Mouse (Mus musculus): ENCODE measurements around the gene Postn.

Postn gene

DNA sequence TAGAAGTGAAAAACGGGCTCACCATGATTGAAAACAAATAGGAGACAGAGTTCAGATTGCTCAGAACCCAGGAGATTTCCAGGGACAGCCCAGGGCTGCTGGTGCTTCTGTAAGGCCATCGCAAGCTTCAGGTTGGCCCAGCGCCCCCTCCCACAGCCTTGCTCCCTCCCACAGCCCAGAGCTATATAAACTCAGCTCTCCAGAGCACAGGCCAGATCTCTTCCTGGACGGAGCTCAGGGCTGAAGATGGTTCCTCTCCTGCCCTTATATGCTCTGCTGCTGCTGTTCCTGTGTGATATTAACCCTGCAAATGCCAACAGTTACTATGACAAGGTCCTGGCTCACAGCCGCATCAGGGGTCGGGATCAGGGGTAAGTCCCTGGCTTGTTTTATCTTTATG, at the start of gene Postn:
Gene Postn, plus strand, starts transcription at position 213 of the 400 bp plus-strand sequence.
- DNase-seq (ENCODE audit: extremely low spot score): no peak

DNA sequence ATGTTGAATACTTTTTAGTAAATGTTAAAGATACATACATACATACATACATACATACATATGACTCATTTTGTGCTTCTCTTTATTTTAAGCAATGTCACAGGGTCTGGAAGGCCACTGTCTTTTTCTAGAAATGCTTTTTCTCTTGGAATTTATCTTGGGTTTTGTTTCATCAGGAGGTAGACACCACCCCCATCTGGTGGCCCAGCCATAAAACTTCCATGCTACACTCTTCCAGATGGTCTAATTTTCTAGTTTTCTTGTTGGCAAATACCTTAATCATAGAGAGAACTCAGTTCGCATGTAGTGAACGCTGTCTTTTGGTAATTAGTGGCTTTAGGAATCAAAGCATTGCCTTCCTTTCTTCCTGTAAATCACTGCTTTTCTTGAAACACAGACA, 46.9 kb upstream of the Postn start:
- DNase-seq (ENCODE audit: extremely low spot score): no peak

DNA sequence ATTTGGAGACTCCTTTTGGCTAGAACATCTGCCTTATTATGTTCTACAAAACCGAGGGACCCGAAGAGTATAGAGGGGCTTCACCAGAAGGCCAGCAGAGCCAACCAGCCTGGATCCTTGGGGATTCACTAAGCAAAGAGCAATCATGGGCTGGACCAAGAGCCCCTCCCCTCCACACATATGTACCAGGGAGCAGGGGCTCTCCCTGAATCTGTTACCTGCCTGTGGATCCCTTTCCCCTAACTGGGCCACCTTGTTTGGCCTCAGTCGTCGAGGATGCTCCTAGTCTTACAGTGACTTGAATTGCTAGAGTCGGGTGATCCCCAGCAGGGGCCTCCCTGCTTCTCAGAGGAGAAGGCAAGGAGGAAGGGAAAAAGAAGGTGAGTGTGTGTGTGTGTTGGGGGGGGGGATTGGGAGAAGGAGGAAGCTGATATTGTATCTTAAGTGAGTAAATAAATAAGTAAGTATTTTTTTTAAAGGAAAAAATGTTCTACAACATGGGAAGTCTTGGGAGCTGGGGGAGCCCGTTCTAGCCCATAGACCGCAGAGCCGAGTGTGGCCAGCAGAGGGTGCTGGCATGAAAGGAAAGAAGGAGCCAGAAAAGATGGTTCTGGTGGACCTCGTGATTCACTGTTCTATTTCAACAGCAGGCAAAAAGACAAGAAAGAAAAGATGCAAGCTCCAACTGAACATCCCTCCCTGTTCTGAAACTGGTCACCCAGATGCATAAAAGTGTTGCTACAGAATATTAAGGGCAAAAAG, 7.8 kb upstream of the Postn start:
- DNase-seq (ENCODE audit: extremely low spot score): peak; percentile 68

DNA sequence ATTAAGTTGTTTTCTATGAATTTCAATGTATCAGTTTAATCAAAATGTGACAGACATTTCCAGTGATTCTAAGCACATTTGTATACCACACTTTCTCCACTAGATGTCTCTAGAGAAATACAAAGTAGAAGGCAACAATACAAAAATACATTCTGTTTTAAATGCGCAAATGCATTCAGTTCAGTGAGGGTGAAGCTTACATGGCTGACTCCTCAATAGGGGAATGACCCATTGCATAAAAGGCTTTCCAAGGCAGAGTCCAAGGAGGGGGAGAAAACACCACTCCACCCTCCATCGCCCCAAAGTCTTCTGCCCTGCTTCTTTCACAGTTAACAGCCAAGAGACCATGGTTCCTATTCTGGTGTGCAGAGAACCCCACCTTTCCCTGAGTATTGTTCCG, 3.3 kb upstream of the Postn start:
- peak; percentile 14 for DNase-seq (ENCODE audit: extremely low spot score)

DNA sequence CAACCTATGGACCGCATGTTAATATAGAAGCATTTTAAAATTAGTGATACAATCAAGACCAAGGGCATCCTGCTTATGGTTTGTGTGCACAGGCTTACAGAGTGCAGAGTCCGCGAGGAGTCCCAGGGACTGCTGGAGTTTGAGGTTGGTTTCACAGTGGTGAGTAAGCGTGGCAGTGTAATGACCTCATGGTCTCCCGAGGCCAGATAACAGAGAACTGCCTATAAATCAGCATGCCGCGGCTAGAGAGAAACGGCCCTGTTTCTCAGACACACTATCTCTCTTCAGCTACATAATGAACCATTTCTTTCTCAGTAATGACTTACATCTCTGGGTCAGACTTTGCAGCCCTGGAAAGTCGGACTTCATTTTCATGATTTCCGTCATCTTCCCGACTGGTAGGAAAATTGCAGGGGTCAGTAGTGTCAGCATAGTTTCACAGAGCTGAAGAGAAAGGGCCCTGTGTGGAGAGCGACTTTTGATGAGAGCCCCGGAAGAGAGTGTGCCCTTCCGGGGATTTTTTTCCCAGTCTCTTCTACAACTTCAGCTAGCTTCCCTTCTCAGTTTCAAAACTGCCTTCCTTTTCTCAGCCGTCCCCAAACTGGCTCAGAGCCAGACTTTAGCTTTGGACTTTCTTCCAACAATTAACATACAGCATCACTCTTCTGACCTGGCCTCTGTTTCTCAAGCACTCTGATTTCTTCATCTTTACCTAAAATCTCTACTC, 2.3 kb upstream of the Postn start:
- peak; percentile 28 for DNase-seq (ENCODE audit: extremely low spot score)

DNA sequence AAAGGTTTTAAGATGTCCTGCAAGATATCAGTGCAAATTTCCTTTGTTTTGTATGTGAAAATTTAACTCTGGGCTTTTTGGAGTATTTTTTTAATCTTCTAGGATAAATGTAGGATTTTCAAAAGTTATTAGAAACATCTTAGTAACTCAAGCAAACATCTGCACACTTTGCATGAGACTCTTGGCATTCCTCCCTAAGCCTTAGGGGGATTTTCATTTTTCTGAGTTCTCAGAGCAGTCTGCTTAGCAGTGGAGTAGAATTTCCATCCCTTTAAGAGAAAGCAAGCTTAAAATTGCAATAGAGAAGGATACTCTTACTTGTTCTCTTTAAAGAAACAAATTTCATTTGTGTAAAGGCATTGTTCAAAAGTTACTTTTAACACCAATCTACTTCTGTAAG, 747 bp downstream of the Postn start:
- no peak for DNase-seq (ENCODE audit: extremely low spot score)

DNA sequence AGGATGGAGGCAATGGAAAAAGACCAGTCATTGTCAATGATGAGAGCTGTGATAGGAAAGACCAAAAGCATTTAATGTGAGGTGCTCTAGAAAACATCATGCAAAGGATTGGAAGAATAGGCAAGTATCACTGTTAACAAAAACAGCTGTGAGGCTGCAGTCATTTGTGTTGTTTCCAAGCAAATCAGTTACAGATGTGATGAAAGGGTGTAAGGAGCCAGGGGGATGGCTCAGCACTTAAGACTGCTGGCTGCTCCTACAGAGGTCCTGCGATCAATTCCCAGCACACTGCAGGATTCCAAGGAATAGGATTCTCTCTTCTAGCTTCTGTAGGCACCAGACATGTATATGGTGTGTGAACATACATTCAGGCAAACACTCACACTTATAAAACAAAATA, 10.1 kb downstream of the Postn start:
- no peak for DNase-seq (ENCODE audit: extremely low spot score)

DNA sequence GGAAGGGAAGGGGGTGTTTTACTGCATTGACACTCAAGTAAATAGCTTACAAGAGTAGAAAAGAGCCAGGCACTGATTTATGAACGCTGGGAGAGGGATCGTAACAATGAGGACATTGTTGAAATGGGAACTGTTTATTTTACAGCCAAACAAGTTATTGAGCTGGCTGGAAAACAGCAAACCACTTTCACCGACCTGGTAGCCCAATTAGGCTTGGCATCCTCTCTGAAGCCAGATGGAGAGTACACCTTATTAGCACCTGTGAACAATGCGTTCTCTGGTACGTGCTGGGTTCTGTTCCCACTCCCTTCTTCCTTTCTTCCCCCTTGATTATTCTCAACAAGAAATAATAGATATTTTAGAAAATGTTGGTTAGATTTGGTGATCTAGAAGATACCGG, 11.7 kb downstream of the Postn start:
- DNase-seq (ENCODE audit: extremely low spot score): no peak

DNA sequence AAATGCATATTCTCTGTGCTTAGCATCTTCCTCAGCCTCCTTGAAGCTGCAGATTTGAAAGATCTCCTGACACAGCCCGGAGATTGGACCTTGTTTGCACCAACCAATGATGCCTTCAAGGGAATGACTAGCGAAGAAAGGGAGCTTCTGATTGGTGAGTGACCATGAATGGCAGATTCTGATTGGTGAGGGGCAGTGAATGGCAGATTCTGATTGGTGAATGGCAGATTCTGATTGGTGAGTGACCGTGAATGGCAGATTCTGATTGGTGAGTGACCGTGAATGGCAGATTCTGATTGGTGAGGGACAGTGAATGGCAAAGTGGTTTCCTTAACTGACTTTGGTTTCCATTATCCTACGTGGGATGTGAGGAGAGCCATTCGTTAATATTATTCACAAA, 15.1 kb downstream of the Postn start:
- no peak for DNase-seq (ENCODE audit: extremely low spot score)

DNA sequence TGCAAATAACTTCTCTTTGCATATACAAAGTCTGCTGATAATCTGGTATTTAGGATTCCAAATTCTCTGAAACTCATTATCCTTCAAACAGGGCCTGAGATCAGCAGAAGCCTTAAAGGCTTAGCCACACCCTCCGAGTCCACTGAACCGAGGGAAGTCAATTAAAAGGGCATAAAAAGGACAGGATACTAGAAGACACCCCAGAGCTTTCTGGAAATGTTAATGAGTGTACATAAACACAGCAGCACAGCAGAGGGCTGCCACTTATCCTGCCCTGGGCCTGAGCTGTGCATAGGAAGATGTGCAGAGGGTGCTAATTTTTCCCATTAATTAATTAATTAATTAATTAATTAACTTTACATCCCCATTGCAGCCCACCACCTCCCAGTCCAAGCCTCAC, 16.7 kb downstream of the Postn start:
- no peak for DNase-seq (ENCODE audit: extremely low spot score)

DNA sequence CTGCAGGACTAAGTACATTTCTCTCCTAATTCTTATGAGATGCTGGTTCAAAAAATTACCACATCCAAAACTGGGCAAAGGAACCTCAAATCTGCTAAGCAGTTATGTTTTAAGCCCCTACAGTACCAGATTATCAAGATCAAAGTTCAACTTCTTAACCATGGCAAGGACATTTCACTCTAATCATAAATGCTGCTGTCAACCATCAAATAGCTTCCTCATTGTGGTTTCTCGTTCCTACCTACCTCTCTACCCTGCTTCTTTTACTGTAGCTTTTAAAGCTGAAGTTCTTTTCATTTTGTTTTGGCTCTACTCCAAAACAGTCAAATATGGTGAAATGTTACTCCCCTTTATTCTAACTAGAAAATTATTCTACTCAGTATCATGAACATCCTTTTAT, 17.2 kb downstream of the Postn start:
- DNase-seq (ENCODE audit: extremely low spot score): no peak

DNA sequence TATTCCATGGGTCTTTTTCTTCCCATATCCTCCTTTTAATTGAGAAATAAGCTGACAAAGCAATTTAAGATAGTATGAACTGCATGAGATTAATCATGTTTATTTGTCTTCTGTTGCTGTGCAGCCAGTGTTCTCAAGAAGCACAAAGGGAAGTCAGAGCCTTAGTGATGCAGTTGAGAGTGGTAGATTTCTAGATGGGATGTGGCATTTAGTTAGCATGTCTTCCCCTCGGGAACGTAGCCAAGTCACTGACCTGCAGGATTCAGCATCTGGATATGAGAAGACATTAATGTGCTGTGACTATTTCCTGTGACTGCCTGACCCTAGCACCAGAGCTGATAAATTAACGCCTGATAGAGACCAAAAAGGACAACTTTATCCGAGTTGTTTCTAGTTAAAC, 19.1 kb downstream of the Postn start:
- DNase-seq (ENCODE audit: extremely low spot score): no peak

DNA sequence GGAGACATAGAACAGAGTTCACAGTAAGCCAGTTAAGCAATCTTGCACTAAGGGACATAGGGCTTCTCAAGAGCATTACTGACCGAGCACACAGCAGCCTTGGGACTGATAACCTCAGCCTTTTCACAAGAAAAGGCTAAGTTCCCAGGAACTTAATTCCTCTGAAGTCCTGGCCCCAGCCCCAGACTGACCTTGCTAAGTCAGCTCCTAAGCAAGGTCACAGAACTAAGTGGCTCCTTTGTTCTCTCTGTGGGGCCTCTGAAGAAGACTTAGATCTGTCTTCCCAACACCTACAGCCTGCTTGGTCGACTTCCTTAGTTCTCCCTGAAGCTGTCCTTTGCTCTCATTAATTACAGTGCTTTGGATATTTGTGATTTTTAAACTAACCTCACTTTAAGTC, 38.4 kb downstream of the Postn start:
- peak; percentile 19 for DNase-seq (ENCODE audit: extremely low spot score)

DNA sequence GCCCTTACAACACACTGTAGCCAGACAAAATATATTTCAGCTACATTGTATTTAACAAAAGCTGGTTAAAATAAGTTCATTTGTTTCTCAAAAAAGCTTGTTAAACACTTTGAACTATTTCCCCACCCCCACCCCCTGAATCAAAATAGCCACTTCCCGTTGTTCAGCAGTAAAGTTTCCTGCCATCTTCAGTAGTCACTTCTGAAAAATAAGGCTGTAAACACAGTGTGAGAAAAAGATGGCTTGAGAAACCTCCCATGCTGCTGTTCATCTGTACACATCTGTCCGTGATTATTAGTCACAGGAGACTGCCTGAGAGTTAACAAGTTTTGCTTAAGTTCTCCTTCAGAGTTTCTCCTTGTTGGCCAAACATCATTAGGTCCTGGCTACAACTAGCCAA, 39.0 kb downstream of the Postn start:
- DNase-seq (ENCODE audit: extremely low spot score): no peak

DNA sequence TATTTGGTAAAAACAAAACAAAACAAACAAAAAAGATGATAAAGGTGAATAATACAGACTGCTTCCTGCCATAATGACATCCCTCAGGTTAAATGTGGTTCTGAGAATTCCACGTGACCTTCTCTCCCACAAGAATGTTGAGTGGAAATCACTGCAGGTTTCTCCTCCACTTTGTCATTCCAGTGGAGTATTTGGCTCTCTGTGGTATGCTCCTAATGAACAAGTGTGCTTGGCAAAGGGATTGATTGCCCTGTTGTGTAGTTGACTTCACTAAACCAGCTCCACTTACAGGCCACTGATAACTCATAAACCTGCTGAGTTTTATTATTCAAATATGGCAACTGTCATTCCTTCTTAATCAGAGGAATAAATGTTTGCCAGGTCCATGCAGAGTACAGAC, 39.7 kb downstream of the Postn start:
- DNase-seq (ENCODE audit: extremely low spot score): no peak

DNA sequence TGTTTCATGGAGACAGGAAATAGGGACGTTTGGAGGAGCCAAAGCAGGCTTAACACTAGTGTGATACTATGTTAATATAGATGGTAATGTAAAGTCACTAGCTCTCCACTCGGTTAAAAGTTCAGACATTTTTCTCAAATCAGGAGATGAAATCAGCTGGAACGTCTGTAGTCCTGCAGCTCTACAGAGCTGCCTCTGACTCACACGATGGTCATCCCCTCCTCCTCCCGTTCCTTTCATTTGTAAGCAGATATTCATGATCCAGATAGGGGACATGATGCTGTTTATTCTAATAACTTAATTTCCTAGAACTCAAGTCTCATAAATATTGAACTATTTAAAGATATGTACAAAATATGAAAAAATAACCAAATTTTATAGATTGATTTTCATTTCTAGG, 40.8 kb downstream of the Postn start:
- no peak for DNase-seq (ENCODE audit: extremely low spot score)

DNA sequence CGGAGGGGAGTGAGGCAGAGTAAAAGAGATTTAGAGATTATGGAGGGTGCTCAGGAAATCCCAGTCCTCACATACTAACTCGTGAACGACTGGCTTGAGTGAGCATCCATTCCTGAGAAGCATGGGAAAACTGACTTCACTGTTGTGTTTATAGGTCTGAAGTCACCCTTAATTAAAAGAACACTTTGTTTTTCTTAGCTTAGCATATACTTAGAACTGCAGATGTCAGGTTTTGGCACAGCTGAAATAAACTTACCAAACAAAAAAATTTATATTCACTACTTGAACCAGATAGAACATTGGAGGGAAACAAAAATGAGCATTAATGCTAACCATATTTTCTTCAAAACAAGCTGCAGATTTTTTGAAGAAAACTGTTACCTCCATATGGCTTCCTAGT, 42.9 kb downstream of the Postn start:
- DNase-seq (ENCODE audit: extremely low spot score): no peak

DNA sequence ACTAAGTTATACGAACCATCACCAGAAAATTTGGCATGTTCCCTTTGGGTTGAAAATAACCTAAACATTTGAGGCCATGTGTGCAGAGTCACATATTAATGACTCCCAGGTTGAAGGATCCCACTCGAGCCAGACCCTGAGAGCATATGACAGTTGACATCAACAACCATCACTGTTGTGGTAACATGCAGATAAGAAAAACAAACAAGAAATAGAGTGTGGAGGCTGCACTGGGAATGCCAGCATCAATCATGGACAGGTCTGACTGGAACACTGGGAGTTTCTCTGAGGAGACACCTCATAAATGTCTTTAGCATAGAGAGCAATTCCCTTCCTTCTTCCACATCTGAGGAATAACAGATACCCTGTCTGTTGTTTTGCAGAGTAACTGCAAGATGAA, 45.7 kb downstream of the Postn start:
- no peak for DNase-seq (ENCODE audit: extremely low spot score)

DNA sequence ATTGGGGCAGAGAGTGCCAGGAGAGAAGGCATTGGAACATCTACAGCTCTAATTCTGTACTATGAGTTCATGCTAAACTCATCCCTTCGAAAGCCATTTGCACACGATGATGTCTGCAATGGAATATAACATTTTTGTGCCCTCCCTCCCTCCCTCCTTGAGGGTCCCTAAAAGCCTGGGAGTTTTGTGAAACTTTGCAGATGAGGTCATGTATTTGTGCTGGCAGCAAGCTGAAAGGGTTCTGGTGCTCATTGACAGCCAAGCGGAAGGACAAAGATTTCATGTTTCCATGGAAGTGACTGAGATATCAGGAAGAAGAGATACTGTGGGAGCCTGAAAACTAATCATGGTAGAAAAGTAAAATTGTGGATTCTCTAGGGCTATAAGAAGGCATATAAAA, 50.1 kb downstream of the Postn start:
- DNase-seq (ENCODE audit: extremely low spot score): no peak

DNA sequence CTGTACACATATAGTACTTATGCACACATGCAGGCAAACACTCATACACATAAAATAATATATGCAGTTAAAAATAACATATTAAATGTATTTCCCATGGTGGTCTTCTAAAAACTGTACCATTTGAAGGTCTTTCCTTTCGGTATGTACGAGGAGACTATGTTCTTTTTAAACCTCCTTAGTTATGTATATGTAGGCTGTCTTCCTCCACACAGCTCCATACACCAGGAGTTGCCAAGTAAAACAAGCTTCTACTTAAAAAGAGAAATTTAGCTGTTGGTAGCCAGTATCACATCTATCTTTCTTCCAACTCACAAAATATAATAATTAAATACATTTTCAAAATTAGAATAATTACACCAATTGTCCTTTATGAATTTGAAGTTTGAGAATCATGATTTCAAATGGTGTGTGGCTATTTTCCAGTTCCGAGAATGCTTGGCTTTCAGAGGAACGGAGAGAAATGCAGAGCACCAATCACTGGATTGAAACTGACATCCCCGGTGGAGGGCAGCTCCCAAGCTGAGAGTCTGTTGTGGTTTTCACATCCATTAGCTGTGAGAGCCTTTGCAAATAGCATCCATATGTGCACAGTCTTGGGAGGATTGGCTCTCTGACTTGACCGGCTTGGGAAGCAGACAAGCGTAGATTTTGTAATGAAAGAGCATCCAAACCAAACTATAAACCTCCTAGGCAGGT, 52.1 kb downstream of the Postn start:
- DNase-seq (ENCODE audit: extremely low spot score): peak; percentile 36

DNA sequence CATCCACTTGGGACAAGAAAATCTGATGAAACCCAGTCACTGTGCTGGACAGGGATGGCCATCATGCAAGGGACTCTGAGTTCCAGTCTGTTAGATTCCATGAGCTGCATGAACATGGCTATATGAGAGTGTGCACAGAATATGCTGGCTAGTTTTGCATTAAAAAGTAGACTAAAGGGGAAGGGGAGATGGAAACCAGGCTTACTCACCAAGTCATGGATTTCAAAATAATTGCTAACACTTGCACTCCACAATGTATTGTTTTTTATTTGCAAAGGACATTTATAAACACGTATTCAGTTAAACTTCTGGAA, 52.6 kb downstream of the Postn start:
- no peak for DNase-seq (ENCODE audit: extremely low spot score)

DNA sequence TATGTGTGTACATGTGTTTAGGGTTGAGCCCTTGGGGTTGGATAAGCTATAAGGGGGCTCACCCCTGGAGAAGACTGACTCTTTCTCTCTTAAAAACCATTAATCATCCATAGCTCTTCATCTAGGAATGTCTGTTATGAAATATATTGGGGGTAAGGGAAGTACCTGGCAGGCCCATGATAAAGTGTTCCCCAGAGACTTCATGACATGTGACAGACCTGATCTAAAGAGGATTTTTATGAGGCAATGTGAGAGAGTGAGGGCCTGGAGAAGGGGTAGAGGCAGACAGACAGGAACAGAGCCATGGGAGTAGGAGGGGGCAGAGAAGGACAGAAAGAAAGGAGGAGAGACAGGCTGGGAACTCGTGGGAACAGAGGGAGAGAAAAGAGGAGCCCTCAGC, 53.5 kb downstream of the Postn start:
- no peak for DNase-seq (ENCODE audit: extremely low spot score)

DNA sequence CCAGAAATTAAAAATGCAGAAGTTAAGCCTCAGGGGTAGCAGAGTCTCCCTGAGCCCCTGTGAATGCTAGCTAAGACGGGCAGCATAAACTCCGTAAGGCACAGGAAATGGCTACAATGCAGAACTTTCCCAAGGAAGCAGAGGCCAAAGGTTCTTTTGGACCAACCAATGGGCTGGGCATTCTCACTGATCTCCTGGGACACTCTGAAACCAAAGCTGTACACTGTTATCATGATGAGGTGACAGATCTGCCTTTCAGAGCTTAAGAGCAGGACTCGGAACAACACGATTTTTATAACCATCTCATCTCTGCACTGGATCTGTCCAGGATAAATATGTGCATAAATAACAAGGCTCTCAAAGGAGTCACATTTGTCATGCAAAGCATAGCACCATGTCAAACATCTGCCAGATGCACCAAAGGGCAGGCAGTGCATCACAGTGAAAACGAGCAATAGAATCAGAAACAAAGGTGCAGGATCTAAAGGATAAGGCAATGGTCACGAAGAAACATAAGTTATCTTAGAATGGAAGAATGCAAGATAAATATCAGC, 57.0 kb downstream of the Postn start:
- DNase-seq (ENCODE audit: extremely low spot score): peak; percentile 29
